Mouse (Mus musculus) spleen, adult 2 months (tissue): ENCODE results near the gene Sec63.

Experiments used
- CTCF ChIP-seq: fragments of 200-500 bp; IDR thresholded peaks from 2 replicates; pipeline ENCODE4 v1.5.1; 2011; ENCODE audit warnings: mild to moderate bottlenecking, inconsistent platforms; ENCODE audit not compliant: insufficient read depth, insufficient read length, insufficient replicate concordance; ENCODE audit errors: extremely low read depth
- POLR2A ChIP-seq: fragments of 200-500 bp; IDR thresholded peaks from 2 replicates; pipeline ENCODE4 v1.6.1; 2011; ENCODE audit warnings: low read depth, low read length, inconsistent platforms

GRCm38 (mm10) chr10:42838106-42838505 lies 76.8 kb downstream of the Sec63 start:
- TF ChIP-seq CTCF, result no peak
- no peak for TF ChIP-seq POLR2A
